Mouse (Mus musculus) limb, embryonic 11.5 days (tissue): Measurements from ENCODE around the gene Clcn3. TPM values are rescaled to one million over a fixed set of nuclear protein-coding genes. Genes with fewer than 3 reads are reported as not detected.

Experiments
- ATAC-seq: fragments of 200-750 bp; cut with Nextera tagmentation; 2 replicates; pipeline ENCODE4 v1.8.0; 2017; ENCODE audit warnings: low read depth; ENCODE audit not compliant: insufficient number of reproducible peaks, low FRiP score, low TSS enrichment
- DNase-seq: peaks from one replicate; pipeline ENCODE4 v3.0.0-alpha.2; 2015; ENCODE audit warnings: low spot score
- H3K27ac ChIP-seq: fragments of 300-500 bp; sonication (generic); replicated peaks from 2 replicates; pipeline ENCODE4 v1.5.1; 2014; ENCODE audit warnings: low read depth, mild to moderate bottlenecking, low read length
- H3K27me3 ChIP-seq: fragments of 300-500 bp; sonication (generic); 2 replicates; pipeline ENCODE4 v1.6.1; 2014; ENCODE audit warnings: mild to moderate bottlenecking, low read length, mixed read lengths; ENCODE audit not compliant: control insufficient read depth, insufficient read depth
- H3K36me3 ChIP-seq: fragments of 300-500 bp; sonication (generic); 2 replicates; pipeline ENCODE4 v1.6.1; 2014; ENCODE audit warnings: mild to moderate bottlenecking, low read length, moderate library complexity, mixed read lengths; ENCODE audit not compliant: control insufficient read depth, insufficient read depth
- H3K4me1 ChIP-seq: fragments of 300-500 bp; sonication (generic); 2 replicates; pipeline ENCODE4 v1.6.1; 2014; ENCODE audit warnings: low read length, mixed read lengths; ENCODE audit not compliant: control insufficient read depth, insufficient read depth
- H3K4me2 ChIP-seq: fragments of 300-500 bp; sonication (generic); 2 replicates; pipeline ENCODE4 v1.6.1; 2014; ENCODE audit warnings: low read depth, mild to moderate bottlenecking, moderate library complexity; ENCODE audit not compliant: severe bottlenecking
- H3K4me3 ChIP-seq: fragments of 300-500 bp; sonication (generic); 2 replicates; pipeline ENCODE4 v1.5.1; 2014; ENCODE audit warnings: low read depth, low read length
- H3K9ac ChIP-seq: fragments of 300-500 bp; sonication (generic); 2 replicates; pipeline ENCODE4 v1.6.1; 2014; ENCODE audit warnings: mild to moderate bottlenecking, low read length
- H3K9me3 ChIP-seq: fragments of 300-500 bp; sonication (generic); 2 replicates; pipeline ENCODE4 v1.6.1; 2016; ENCODE audit warnings: low read length; ENCODE audit not compliant: control insufficient read depth
- WGBS: fragments of 180-500 bp; shearing (Covaris S2); extraction: QIAGEN DNeasy Blood & Tissue Kit; methylation state at CpG from one replicate; pipeline ENCODE4 v1.1.7; 2014; 5-methylcytosine and 5-hydroxymethylcytosine counted together
- polyA plus RNA-seq: library from polyadenylated mRNA; unstranded; fragments of >200 nt; fragmentation: Nextera tagmentation; extraction: Ambion mirVana; gene quantifications from 2 replicates; pipeline ENCODE4 v1.2.1, GENCODE M21; 2014

Gene Clcn3
- polyA plus RNA-seq, 1 experiment from 2014 or later, result 10.6 TPM

- 57% methylated on average over 4 of the region's 4 CpGs for WGBS
- H3K27me3 ChIP-seq, result no peaks in the 10 kb centered on the region
- H3K4me1 ChIP-seq, result peaks cover 3% of the 10 kb centered on the region; the same call in 1 of the 2 replicates
- no peak overlapping the region for H3K4me2 ChIP-seq
- DNase-seq (no peak), ATAC-seq (no peak)
- no peak overlapping the region for H3K9ac ChIP-seq
- no peak overlapping the region for H3K27ac ChIP-seq
- H3K4me3 ChIP-seq, result no peak overlapping the region
- no peaks in the 10 kb centered on the region for H3K36me3 ChIP-seq
- no peaks in the 10 kb centered on the region for H3K9me3 ChIP-seq
Observed at GRCm38 (mm10) chr8:60949859-60950258, 33.2 kb downstream of the Clcn3 start.

GRCm38 (mm10) chr8:60947503-60947902, 35.6 kb downstream of the Clcn3 start:
- H3K27me3 ChIP-seq, result no peaks in the 10 kb centered on the region
- H3K4me3 ChIP-seq, result no peak overlapping the region
- no peak overlapping the region for H3K4me2 ChIP-seq
- H3K36me3 ChIP-seq, result no peaks in the 10 kb centered on the region
- no peak overlapping the region for H3K27ac ChIP-seq
- ATAC-seq (no peak), DNase-seq (no peak)
- no peaks in the 10 kb centered on the region for H3K9me3 ChIP-seq
- H3K4me1 ChIP-seq, result no peaks in the 10 kb centered on the region
- H3K9ac ChIP-seq, result no peak overlapping the region

- Histone ChIP-seq H3K27me3 (no peaks in the 10 kb centered on the region), H3K36me3 (no peaks in the 10 kb centered on the region), H3K4me3 (no peak overlapping the region), H3K27ac (no peak overlapping the region), H3K9me3 (no peaks in the 10 kb centered on the region), H3K9ac (no peak overlapping the region), H3K4me1 (no peaks in the 10 kb centered on the region), H3K4me2 (no peak overlapping the region)
- no peak for ATAC-seq
- 99% methylated on average over 2 of the region's 2 CpGs for WGBS
- no peak for DNase-seq
Observed at GRCm38 (mm10) chr8:60942867-60943266, 40.2 kb downstream of the Clcn3 start.

GRCm38 (mm10) chr8:60938717-60939424, 44.2 kb downstream of the Clcn3 start:
- WGBS, result 44% methylated on average over 3 of the region's 3 CpGs
- no peak for ATAC-seq

GRCm38 (mm10) chr8:60933617-60934016, 49.5 kb downstream of the Clcn3 start:
- H3K27me3 ChIP-seq, result no peaks in the 10 kb centered on the region
- no peak overlapping the region for H3K4me3 ChIP-seq
- H3K9ac ChIP-seq, result no peak overlapping the region
- no peak for DNase-seq
- H3K4me1 ChIP-seq, result no peaks in the 10 kb centered on the region
- H3K27ac ChIP-seq, result no peak overlapping the region
- H3K4me2 ChIP-seq, result no peak overlapping the region
- no peaks in the 10 kb centered on the region for H3K36me3 ChIP-seq
- no peaks in the 10 kb centered on the region for H3K9me3 ChIP-seq
- ATAC-seq, result no peak

More at GRCm38 (mm10) chr8:60938717-60939424, 44.2 kb downstream of the Clcn3 start:
- no peaks in the 10 kb centered on the region for H3K4me1 ChIP-seq
- no peak overlapping the region for H3K27ac ChIP-seq
- no peak overlapping the region for H3K4me2 ChIP-seq
- no peak overlapping the region for H3K9ac ChIP-seq
- no peaks in the 10 kb centered on the region for H3K27me3 ChIP-seq
- no peaks in the 10 kb centered on the region for H3K36me3 ChIP-seq
- H3K9me3 ChIP-seq, result no peaks in the 10 kb centered on the region
- H3K4me3 ChIP-seq, result no peak overlapping the region
- DNase-seq, result no peak

- H3K27ac ChIP-seq, result no peak overlapping the region
- no peaks in the 10 kb centered on the region for H3K4me1 ChIP-seq
- DNase-seq (no peak), ATAC-seq (no peak)
- no peak overlapping the region; the same call in 1 of the 2 replicates for H3K4me2 ChIP-seq
- H3K9me3 ChIP-seq, result no peaks in the 10 kb centered on the region
- H3K9ac ChIP-seq, result no peak overlapping the region
- H3K36me3 ChIP-seq, result 0 out of 2 replicates have a peak, but pooled peaks cover 2% of the 10 kb centered on the region
- no peaks in the 10 kb centered on the region for H3K27me3 ChIP-seq
- H3K4me3 ChIP-seq, result no peak overlapping the region
- WGBS, result 89% methylated on average over 4 of the region's 4 CpGs
Observed at GRCm38 (mm10) chr8:60920176-60920575, 62.9 kb downstream of the Clcn3 start.

- 82% methylated on average over 3 of the region's 3 CpGs for WGBS
- H3K4me3 ChIP-seq, result no peak overlapping the region
- H3K4me1 ChIP-seq, result no peaks in the 10 kb centered on the region
- 0 out of 2 replicates have a peak, but pooled peaks cover 2% of the 10 kb centered on the region for H3K36me3 ChIP-seq
- H3K9me3 ChIP-seq, result no peaks in the 10 kb centered on the region
- DNase-seq, result no peak
- no peak overlapping the region for H3K9ac ChIP-seq
- no peak overlapping the region for H3K27ac ChIP-seq
- H3K27me3 ChIP-seq, result no peaks in the 10 kb centered on the region
- H3K4me2 ChIP-seq, result no peak overlapping the region
- no peak for ATAC-seq
Observed at GRCm38 (mm10) chr8:60919069-60919468, 64.0 kb downstream of the Clcn3 start.

GRCm38 (mm10) chr8:60912554-60912953, 70.5 kb downstream of the Clcn3 start:
- Histone ChIP-seq H3K4me1 (no peaks in the 10 kb centered on the region), H3K27ac (no peak overlapping the region), H3K27me3 (no peaks in the 10 kb centered on the region), H3K36me3 (no peaks in the 10 kb centered on the region; the same call in 1 of the 2 replicates), H3K4me2 (no peak overlapping the region), H3K9ac (no peak overlapping the region), H3K9me3 (no peaks in the 10 kb centered on the region), H3K4me3 (no peak overlapping the region)
- 55% methylated on average over 10 of the region's 10 CpGs for WGBS
- no peak for DNase-seq
- no peak for ATAC-seq

- Histone ChIP-seq H3K4me1 (no peaks in the 10 kb centered on the region), H3K9me3 (no peaks in the 10 kb centered on the region), H3K36me3 (no peaks in the 10 kb centered on the region; the same call in 1 of the 2 replicates), H3K4me2 (no peak overlapping the region), H3K9ac (no peak overlapping the region), H3K4me3 (no peak overlapping the region), H3K27ac (no peak overlapping the region), H3K27me3 (no peaks in the 10 kb centered on the region)
- 84% methylated on average over 4 of the region's 4 CpGs for WGBS
- ATAC-seq, result no peak
- DNase-seq, result no peak
Observed at GRCm38 (mm10) chr8:60912081-60912480, 71.0 kb downstream of the Clcn3 start.
